Mouse (Mus musculus) central nervous system, embryonic 11.5 days (tissue): Measurements from ENCODE around the gene Loxl4. TPM values are rescaled to one million over a fixed set of nuclear protein-coding genes. Genes with fewer than 3 reads are reported as not detected.

Source experiments
- polyA plus RNA-seq: library from polyadenylated mRNA; depleted of rRNA; stranded (reverse); fragments of >200 nt; gene quantifications from 2 replicates; pipeline ENCODE4 v1.2.3, GENCODE M21; 2012; rRNA removed

Gene Loxl4
- 0.16 and 0.58 TPM in 2 replicates for polyA plus RNA-seq

DNA sequence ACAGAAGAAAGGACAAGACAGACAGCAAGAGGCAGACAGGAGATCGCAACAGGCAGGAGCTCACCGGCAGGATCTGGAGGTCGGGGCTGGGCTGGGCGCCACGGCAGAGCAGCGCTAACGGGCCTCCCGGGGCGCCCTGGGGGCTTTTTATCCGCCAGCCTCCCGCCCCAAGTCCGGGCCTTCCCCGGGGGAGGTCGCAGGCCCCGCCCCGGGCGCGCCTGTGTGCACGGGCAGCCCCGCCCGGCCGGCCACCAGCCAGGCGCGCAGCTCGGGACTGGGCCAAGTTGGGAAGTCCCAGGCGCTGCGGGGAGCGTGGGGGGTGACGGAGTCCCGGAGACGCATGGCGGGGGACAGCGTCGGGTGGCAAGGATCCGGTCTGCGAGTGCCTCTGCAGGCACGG, at the start of gene Loxl4:
Loxl4 (minus strand) TSS at position 160 of the 400 bp plus-strand sequence.

Other genes starting within 250 kb of the Loxl4 start
- gene Crtac1, start 181.0 kb downstream of the Loxl4 start, polyA plus RNA-seq, result 3.1 and 7.9 TPM in 2 replicates
- gene R3hcc1l, start 94.1 kb downstream of the Loxl4 start, polyA plus RNA-seq, result 19.1 and 19.2 TPM in 2 replicates
- 1.7 and 2.0 TPM in 2 replicates for gene Pyroxd2, start 140.0 kb upstream of the Loxl4 start, polyA plus RNA-seq
- gene Hps1, start 167.2 kb upstream of the Loxl4 start, polyA plus RNA-seq, result 19.7 and 21.2 TPM in 2 replicates